In genomic region chr16:38947141-38947879, GRCm38 (mm10) we compare ENCODE assay signal across 12 mouse cellular contexts. TPM values are rescaled to one million over a fixed set of nuclear protein-coding genes. Genes with fewer than 3 reads are reported as not detected.
A peak's percentile ranks its signal among the peaks of the same experiment; 100 is the strongest.
DNase-seq lines count a peak whose midpoint lies in the region; ATAC-seq and TF ChIP-seq lines count a peak whose summit lies in the region.
"Had no signal": no experiment of that assay in that cellular context is flagged by ENCODE, and none has a peak within 500 bp of the region (broad histone marks: within the 10 kb centered on the region; RNA-seq: fewer than 3 reads in every experiment).

No protein-coding gene starts in this region.

- no peaks in the 10 kb centered on the region; the same call in 1 of the 2 replicates for H3K4me1 ChIP-seq in cerebellum, adult 2 months (ENCODE audit: control insufficient read depth, insufficient read depth, low read length)
- no peaks in the 10 kb centered on the region for H3K4me1 ChIP-seq in megakaryocyte, embryonic 14.5 days
- H3K4me1 ChIP-seq in hindbrain, embryonic 14.5 days (replicated peaks; ENCODE audit: control insufficient read depth, insufficient read depth, low read length), result peaks cover 16% of the 10 kb centered on the region; the same call in 1 of the 2 replicates
- H3K4me1 ChIP-seq in neural tube, embryonic 15.5 days, result peaks cover 43% of the 10 kb centered on the region

- H3K4me3 ChIP-seq in cerebellum, adult 2 months (replicated peaks; ENCODE audit: insufficient read depth, low read depth, low read length), result no peak overlapping the region
- peak overlapping the region; percentile 42 for H3K4me3 ChIP-seq in megakaryocyte, embryonic 14.5 days (replicated peaks)
- H3K4me3 ChIP-seq in hindbrain, embryonic 14.5 days (replicated peaks; ENCODE audit: low read length), result no peak overlapping the region
- H3K4me3 ChIP-seq in neural tube, embryonic 15.5 days (replicated peaks), result no peak overlapping the region

- H3K27me3 ChIP-seq in cerebellum, adult 2 months (ENCODE audit: control insufficient read depth, insufficient read depth, low read length), result no peaks in the 10 kb centered on the region; the same call in 1 of the 2 replicates
- H3K27me3 ChIP-seq in megakaryocyte, embryonic 14.5 days (replicated peaks), result no peaks in the 10 kb centered on the region
- H3K27me3 ChIP-seq in hindbrain, embryonic 14.5 days (ENCODE audit: control insufficient read depth, insufficient read depth, low read length), result no peaks in the 10 kb centered on the region
- H3K27me3 ChIP-seq in neural tube, embryonic 15.5 days (replicated peaks), result no peaks in the 10 kb centered on the region

- H3K9ac ChIP-seq in hindbrain, embryonic 14.5 days, result no peak overlapping the region
- H3K9ac ChIP-seq in neural tube, embryonic 15.5 days (replicated peaks), result no peak overlapping the region
- H3K9ac ChIP-seq: lung, embryonic 14.5 days had no signal

- no peak for DNase-seq in cerebellum, adult 2 months
- no peak for DNase-seq in cerebellum, adult 11-12 months
- no peak for DNase-seq in hindbrain, embryonic 14.5 days (ENCODE audit: low spot score)
- no peak for DNase-seq in B cell, adult 2 months
- no peak for DNase-seq in thymus, adult 18-20 months
- DNase-seq: heart, postnatal 36 days; lung, embryonic 14.5 days had no signal

- H3K4me2 ChIP-seq in hindbrain, embryonic 14.5 days (replicated peaks), result no peak overlapping the region
- no peak overlapping the region for H3K4me2 ChIP-seq in neural tube, embryonic 15.5 days
- H3K4me2 ChIP-seq: lung, embryonic 14.5 days had no signal

- H3K9me3 ChIP-seq in megakaryocyte, embryonic 14.5 days, result peaks cover 11% of the 10 kb centered on the region; the same call in 1 of the 2 replicates
- H3K9me3 ChIP-seq in hindbrain, embryonic 14.5 days (ENCODE audit: control insufficient read depth, low read length), result no peaks in the 10 kb centered on the region
- no peaks in the 10 kb centered on the region for H3K9me3 ChIP-seq in neural tube, embryonic 15.5 days (replicated peaks)

- 84% methylated on average over 7 of the region's 7 CpGs for WGBS in cerebellum, adult 2 months
- WGBS in hindbrain, embryonic 14.5 days, result 35% methylated on average over 7 of the region's 7 CpGs
- WGBS in neural tube, embryonic 15.5 days, result 34% methylated on average over 7 of the region's 7 CpGs

- TF ChIP-seq CTCF in cerebellum, adult 2 months (IDR thresholded peaks at IDR 0.05; ENCODE audit: borderline replicate concordance, insufficient read depth, low read depth, low read length), result no peak

- TF ChIP-seq POLR2A in cerebellum, adult 2 months (IDR thresholded peaks at IDR 0.05; ENCODE audit: borderline replicate concordance, insufficient read depth, low read length), result no peak

- no peaks in the 10 kb centered on the region for H3K36me3 ChIP-seq in megakaryocyte, embryonic 14.5 days (replicated peaks; ENCODE audit: low read length)
- H3K36me3 ChIP-seq in hindbrain, embryonic 14.5 days (replicated peaks; ENCODE audit: control insufficient read depth, insufficient read depth), result no peaks in the 10 kb centered on the region
- no peaks in the 10 kb centered on the region for H3K36me3 ChIP-seq in neural tube, embryonic 15.5 days

- H3K27ac ChIP-seq in cerebellum, adult 2 months (ENCODE audit: insufficient read depth, low read length), result peak overlapping the region; percentile 26; the same call in 1 of the 2 replicates
- peak overlapping the region; percentile 44; the same call in 1 of the 2 replicates for H3K27ac ChIP-seq in hindbrain, embryonic 14.5 days
- H3K27ac ChIP-seq in neural tube, embryonic 15.5 days (replicated peaks), result 0 out of 2 replicates have a peak overlapping the region, but pooled peaks have one; percentile 1

- no peak for ATAC-seq in megakaryocyte, adult 5-6 weeks (ENCODE audit: poor library complexity, severe bottlenecking)
- ATAC-seq in hindbrain, embryonic 14.5 days (ENCODE audit: low FRiP score), result peak; percentile 61; the same call in 1 of the 2 replicates
- ATAC-seq in neural tube, embryonic 15.5 days (ENCODE audit: low FRiP score), result peak; percentile 50; the same call in 1 of the 2 replicates
- ATAC-seq: activated CD4-positive, CD25-positive, alpha-beta regulatory T cell, adult 4 months had no signal

RNA-seq across cellular contexts. Expression of gene Igsf11, which starts 54.8 kb away (rescaled TPM):
- 17.4 and 20.1 TPM in 2 replicates for polyA plus RNA-seq in cerebellum, adult 2 months (2012; rRNA removed)
- not detected in 2 replicates for polyA plus RNA-seq in megakaryocyte, embryonic 14.5 days (2012; ENCODE audit: insufficient read depth, low replicate concordance)
- not detected in 2 replicates for total RNA-seq in megakaryocyte, adult 5-6 weeks (2015)
- not detected in 2 replicates for total RNA-seq in megakaryocyte, adult 5-6 weeks (2017)
- 3.5 and 4.5 TPM in 2 replicates for polyA plus RNA-seq in hindbrain, embryonic 14.5 days (2014; fragmentation: Nextera tagmentation; extraction: Ambion mirVana)
- 3.1 and 3.4 TPM in 2 replicates for polyA plus RNA-seq in neural tube, embryonic 15.5 days (2015; fragmentation: Nextera tagmentation; extraction: Ambion mirVana)
- total RNA-seq: granulocyte monocyte progenitor cell, adult 5-6 weeks had no signal
